Mouse (Mus musculus) left cerebral cortex, postnatal 25 days (tissue): Measurements from ENCODE around the gene Dpm3. TPM values are rescaled to one million over a fixed set of nuclear protein-coding genes. Genes with fewer than 3 reads are reported as not detected.
"Not testable (repeated sequence)": the region's sequence is repeated elsewhere in the genome, so short reads cannot be mapped to it uniquely, and the experiment has no call there.

Experiments
- DNase-seq, 2 experiments: peaks; one replicate each; pipeline ENCODE4 v3.0.0; 2022; ENCODE audit warnings: low spot score in 2 of 2, mixed read lengths in 1 of 2
- intact Hi-C: fragments of 180-260 bp; cut with DNase I; formaldehyde crosslinking; loops from one replicate; pipeline ENCODE4 v1.15.1; 2025
- total RNA-seq, 2 experiments: library from RNA; stranded (reverse); gene quantifications; 2 replicates each; pipeline ENCODE4 v1.2.3; 2021

Gene Dpm3
- 10 to 100 TPM; 47.8 to 48.1 TPM for total RNA-seq

- intact Hi-C loops, result loop anchor here (5.0 kb wide), 1 partner anchor 38 kb away; no protein-coding TSS in a partner anchor
- peak in 1 of 2 experiments; percentile 61 for DNase-seq
These were observed at the start of gene Dpm3 for GRCm38 (mm10) chr3:89259076-89259475. Gene Dpm3, plus strand, starts transcription at chr3:89259358.

GRCm38 (mm10) chr3:89209731-89210130 lies 49.4 kb upstream of the Dpm3 start:
- no peak for DNase-seq
- intact Hi-C loops, result loop anchor here (10.0 kb wide), 1 partner anchor 265 kb away; no protein-coding TSS in a partner anchor

- intact Hi-C loops, result loop anchor here (10.0 kb wide), 1 partner anchor 265 kb away; no protein-coding TSS in a partner anchor
These were observed 49.0 kb upstream of the Dpm3 start for GRCm38 (mm10) chr3:89210162-89210561.

DNA sequence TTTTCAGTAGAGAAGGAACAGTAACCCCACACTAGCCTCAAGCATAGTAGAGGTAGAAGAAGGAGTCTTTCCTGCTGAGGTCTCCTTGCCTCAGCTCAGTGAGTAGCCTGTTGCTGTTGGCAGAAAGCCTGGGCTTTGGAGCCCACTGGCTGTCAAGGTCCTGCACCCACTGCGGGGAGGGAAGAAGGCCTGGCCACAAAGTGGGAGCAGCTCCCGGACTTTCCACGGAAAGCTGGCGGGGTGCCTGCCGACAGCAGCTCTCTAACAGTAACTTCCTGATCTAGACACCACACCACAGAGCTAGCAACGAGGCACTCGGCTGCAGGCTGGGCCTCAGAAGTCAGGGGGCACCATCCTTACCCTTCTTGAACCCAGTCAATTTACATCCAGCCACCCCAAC lies 48.4 kb upstream of the Dpm3 start:
- intact Hi-C loops, result loop anchor here (10.0 kb wide), 1 partner anchor 266 kb away; no protein-coding TSS in a partner anchor

More at GRCm38 (mm10) chr3:89210162-89210561, 49.0 kb upstream of the Dpm3 start:
- DNase-seq, result no peak

DNA sequence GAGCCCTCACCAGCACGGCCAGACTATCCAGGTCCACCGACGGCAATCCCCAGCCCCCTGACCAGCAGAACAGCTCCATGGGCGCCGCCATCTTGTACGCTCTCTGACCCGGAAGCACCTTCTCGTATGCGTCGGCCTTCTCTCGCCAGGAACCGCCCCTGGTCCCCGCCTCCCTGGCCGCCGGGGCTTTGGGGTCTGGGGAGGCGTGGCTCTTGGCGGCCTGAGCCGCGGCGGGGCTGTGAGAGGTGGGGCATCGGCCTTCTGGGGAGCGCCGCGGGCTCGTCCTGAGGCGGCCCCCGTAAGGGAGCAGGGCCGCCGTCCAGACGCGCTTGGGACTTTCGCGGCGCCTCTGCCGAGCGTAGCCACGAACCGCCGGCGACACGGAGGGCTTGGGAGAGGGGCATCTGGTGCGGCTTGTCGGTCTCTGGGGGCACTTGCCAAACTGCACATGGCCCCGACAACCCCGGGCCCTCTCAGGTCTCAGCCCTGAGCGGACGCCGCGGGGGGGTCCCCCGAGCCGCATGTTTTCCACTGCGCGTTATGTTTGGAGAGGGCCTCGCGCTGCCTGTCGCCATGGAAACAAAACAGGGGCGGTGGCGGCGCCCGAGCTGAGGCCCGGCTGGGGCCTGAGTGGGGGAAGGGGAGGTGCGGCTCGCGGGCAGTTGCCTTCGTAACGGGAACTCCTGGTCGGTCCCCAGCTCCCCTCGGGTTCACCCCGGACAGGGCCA lies 45.2 kb upstream of the Dpm3 start:
- DNase-seq, result peak; percentile 93 to 94
- intact Hi-C loops, result loop anchor here (10.0 kb wide), 1 partner anchor 269 kb away; no protein-coding TSS in a partner anchor

More for the DNA sequence above, 48.4 kb upstream of the Dpm3 start:
- DNase-seq, result no peak

DNA sequence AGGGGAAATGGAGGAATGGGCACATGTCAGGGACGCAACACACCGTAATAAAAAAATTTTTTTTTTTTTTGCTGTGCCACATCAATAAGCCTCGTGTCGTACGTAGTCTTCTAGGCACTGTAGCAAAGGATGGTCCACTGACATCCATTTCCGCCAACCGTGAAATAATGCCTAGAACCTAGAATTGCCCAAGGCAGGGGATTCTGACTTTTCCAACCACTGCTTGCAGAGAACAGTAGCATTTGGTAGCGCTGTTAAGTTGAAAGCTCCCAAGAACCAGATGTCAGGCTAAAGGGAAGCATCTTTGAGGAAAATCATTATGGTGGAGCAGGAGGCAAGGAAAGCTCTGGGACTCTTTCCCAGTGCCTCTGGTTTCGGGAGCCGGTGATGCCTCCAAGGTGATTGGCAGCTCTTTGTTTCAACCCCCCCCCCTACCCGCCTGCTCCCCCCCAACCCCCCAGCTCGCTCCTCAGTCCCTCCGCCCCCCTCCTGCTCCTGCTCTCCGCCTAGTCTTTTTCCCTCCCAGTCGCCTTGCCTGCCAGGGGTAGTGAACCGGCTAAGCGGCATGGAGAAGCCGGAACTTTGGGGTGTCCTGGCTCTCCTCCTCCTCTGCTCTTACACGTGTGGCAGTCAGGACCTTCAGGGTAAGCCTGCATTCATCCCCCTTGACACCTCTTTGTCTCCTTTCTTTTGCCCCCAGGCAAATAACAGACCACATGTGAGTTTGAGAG lies 44.3 kb upstream of the Dpm3 start, which contains the start of gene Thbs3:
Gene Thbs3, plus strand, starts transcription at position 500 of the 731 bp plus-strand sequence.
- intact Hi-C loops, result loop anchor here (5.0 to 10.0 kb wide), 2 partner anchors 123 to 270 kb away; partner anchors contain the start of gene Rusc1
- DNase-seq, result no peak

DNA sequence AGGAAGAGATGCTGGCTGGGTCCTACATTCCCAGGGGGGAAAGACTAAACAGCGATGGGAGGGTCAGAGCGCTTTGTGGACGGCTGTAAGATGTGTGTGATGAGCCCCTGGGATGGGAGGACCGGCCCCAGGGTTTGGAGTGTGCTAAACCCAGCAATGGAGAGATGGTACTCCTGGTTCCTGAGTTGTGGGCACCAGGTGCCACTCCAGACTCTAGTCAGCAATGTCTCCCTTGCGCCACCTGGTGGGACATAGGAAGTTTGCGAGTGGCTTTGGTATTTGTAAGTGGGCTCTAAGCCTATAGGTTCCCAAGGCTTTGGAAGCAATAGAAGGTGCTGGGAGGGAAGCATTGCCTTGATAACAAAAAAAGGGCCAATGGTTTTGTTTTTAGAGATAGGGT lies 43.3 kb upstream of the Dpm3 start:
- DNase-seq, result peak; percentile 87 to 91
- intact Hi-C loops, result loop anchor here (5.0 to 10.0 kb wide), 2 partner anchors 124 to 271 kb away; partner anchors contain the start of gene Rusc1

GRCm38 (mm10) chr3:89216407-89216806 lies 42.8 kb upstream of the Dpm3 start:
- intact Hi-C loops, result loop anchor here (5.0 to 10.0 kb wide), 2 partner anchors 124 to 272 kb away; partner anchors contain the start of gene Rusc1
- not testable (repeated sequence) for DNase-seq

DNA sequence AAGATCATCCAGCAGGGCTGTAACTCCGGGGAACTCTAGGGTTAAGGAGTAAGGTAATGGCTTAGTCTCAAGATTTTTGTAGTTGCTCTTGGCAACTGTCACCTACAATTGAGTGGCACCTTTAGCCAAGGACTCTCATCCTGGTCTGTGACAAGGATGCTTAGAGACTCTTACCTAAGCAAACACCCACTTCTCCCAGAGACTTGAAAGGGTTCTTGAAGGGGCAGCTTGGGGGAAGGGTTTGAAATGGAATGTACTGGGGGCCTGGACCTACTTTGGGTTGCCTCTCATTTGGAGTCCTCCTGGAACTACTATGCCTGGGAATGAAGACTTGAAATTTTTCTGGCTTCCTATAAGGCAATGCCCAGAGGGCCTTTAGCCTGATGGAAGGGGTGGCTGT lies 40.9 kb upstream of the Dpm3 start:
- intact Hi-C loops, result loop anchor here (5.0 to 10.0 kb wide), 2 partner anchors 126 to 273 kb away; partner anchors contain the start of gene Rusc1
- DNase-seq, result no peak

- intact Hi-C loops, result loop anchor here (5.0 to 10.0 kb wide), 2 partner anchors 127 to 275 kb away; partner anchors contain the start of gene Rusc1
- DNase-seq, result no peak
These were observed 39.6 kb upstream of the Dpm3 start for GRCm38 (mm10) chr3:89219546-89219945.

GRCm38 (mm10) chr3:89221167-89221566 lies 38.0 kb upstream of the Dpm3 start:
- intact Hi-C loops, result no loop called here
- DNase-seq, result peak in 1 of 2 experiments; percentile 68

DNA sequence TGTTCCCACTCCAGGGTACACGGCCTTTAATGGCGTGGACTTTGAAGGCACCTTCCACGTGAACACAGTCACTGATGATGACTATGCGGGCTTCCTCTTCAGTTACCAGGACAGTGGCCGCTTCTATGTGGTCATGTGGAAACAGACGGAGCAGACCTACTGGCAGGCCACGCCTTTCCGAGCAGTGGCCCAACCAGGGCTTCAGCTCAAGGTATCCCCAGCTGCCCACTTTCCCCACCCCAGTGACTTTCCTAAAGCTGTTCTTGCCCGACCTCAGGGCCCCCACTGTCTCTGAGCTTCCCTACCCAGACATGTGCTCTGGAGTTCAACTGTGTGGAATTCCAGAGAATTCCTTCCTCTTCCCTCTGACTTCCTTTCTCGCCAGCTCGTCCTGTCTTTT lies 34.4 kb upstream of the Dpm3 start:
- intact Hi-C loops, result no loop called here

GRCm38 (mm10) chr3:89225321-89225815 lies 33.8 kb upstream of the Dpm3 start:
- no peak for DNase-seq
- intact Hi-C loops, result no loop called here

More for the DNA sequence above, 34.4 kb upstream of the Dpm3 start:
- no peak for DNase-seq

DNA sequence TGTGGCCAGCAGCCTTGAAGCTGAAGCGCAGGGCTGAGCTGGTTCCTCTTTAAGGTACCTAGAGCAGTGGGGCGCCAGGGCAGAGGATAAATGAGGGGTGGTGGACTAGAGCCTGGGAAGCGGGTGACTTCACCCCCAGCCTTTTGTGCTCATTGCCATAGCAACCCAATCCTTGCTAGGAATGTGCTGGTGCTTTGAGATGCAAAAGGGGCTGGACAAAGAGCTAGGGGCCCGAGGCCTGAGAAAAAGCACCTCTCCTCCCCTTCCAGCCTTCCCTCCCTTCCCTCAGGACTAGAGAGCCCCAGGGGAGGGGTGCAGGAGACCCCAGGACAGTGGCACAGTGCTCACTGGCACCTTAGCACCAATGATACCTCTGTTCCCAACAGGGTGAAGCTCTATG lies 33.2 kb upstream of the Dpm3 start:
- peak in 1 of 2 experiments; percentile 65 for DNase-seq

DNA sequence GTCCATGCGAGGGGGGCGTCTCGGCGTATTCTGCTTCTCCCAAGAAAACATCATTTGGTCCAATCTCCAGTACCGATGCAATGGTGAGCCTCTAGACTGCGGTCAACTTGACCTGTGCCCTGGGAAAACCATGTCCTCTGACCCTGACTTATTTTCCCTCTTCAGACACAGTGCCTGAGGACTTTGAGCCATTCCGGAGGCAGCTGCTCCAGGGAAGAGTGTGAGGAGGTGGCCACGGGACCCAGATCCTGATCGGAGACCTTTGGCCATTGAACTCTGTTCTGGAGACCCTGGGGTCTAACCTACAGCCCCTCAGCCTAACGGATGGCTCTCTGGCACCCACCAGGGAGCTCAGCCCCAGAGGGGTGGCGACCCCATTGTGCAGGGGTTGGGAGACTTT lies 32.8 kb upstream of the Dpm3 start:
- intact Hi-C loops, result no loop called here
- DNase-seq, result no peak

More for the DNA sequence above, 33.2 kb upstream of the Dpm3 start:
- intact Hi-C loops, result no loop called here

DNA sequence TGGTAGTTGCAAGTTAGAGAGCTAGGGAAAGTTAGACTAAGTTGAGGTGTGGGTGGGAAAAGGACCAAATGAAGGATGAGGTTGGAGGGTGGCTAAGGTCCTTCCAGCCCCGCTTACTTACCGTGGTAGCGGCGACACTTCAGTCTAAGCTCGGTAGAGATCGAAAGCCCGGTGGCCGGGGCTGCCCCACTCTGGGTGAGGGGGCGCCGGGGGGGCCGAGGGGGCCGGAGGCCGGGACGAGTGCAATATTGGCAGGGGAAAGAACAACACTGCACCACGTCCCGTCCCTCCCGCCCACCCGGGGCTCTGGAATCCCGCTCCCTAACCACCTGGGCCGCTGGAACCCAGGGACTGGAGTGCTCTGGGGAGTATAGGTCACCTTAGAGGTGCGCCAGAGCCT lies 32.3 kb upstream of the Dpm3 start, which contains the start of gene Mtx1:
Gene Mtx1, minus strand, starts transcription at position 189 of the 400 bp plus-strand sequence.
- intact Hi-C loops, result no loop called here

GRCm38 (mm10) chr3:89227307-89228179 lies 31.6 kb upstream of the Dpm3 start:
- intact Hi-C loops, result loop anchor here (2.0 kb wide), 1 partner anchor 17 kb away; the partner anchor contains the start of gene Krtcap2
- DNase-seq, result peak; percentile 92 to 97

More for the DNA sequence above, 32.3 kb upstream of the Dpm3 start, which contains the start of gene Mtx1:
- no peak for DNase-seq

DNA sequence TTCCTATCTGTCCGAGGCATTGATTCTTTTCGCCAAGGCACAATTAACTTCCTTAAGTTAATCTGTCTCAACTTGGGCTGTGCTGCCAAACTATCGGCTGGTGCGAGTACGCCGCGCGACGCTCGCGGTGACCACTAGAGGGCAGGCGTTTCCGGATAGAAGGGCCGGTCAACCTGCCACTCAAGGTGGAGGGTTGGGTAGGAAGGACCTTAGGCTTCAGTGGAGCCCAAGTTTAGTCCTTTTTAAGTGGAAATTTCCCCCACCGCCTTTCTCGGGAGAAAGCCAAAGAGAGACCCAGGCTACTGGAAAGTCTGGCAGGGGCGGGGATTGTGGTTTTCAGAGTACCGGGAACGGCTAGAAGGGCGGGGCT lies 31.0 kb upstream of the Dpm3 start:
- intact Hi-C loops, result loop anchor here (2.0 kb wide), 1 partner anchor 17 kb away; the partner anchor contains the start of gene Krtcap2
- DNase-seq, result peak; percentile 83 to 85
